Mouse (Mus musculus): ENCODE data around the gene Grn. TPM values are rescaled to one million over a fixed set of nuclear protein-coding genes. Genes with fewer than 3 reads are reported as not detected.
A peak's percentile ranks its signal among the peaks of the same experiment; 100 is the strongest.

Gene Grn
- total RNA-seq, 2 experiments from 2014 or later, result 81.6 to 93.6 TPM

- no peak for DNase-seq
Observed at GRCm38 (mm10) chr11:102424666-102425065, 5.4 kb upstream of the Grn start.

- no peak for DNase-seq
Observed at GRCm38 (mm10) chr11:102425555-102426316, 4.4 kb upstream of the Grn start.

- DNase-seq, result no peak
Observed at GRCm38 (mm10) chr11:102428981-102429540, 1.1 kb upstream of the Grn start.

- no peak for DNase-seq
Observed at GRCm38 (mm10) chr11:102429551-102429950, 564 bp upstream of the Grn start.

- peak; percentile 74 for DNase-seq
Observed at GRCm38 (mm10) chr11:102431018-102431645, 1.0 kb downstream of the Grn start.

GRCm38 (mm10) chr11:102431728-102432114, 1.6 kb downstream of the Grn start:
- no peak for DNase-seq

- peak; percentile 22 for DNase-seq
Observed at GRCm38 (mm10) chr11:102432115-102432843, 2.2 kb downstream of the Grn start.

- DNase-seq, result peak; percentile 70
Observed at GRCm38 (mm10) chr11:102432896-102433295, 2.8 kb downstream of the Grn start.

GRCm38 (mm10) chr11:102433866-102434265, 3.8 kb downstream of the Grn start:
- DNase-seq, result no peak

GRCm38 (mm10) chr11:102434406-102434805, 4.3 kb downstream of the Grn start:
- DNase-seq, result peak; percentile 90

- DNase-seq, result peak; percentile 14
Observed at GRCm38 (mm10) chr11:102434816-102435705, 4.9 kb downstream of the Grn start.

- DNase-seq, result peak; percentile 36
Observed at GRCm38 (mm10) chr11:102435754-102436470, 5.8 kb downstream of the Grn start.

GRCm38 (mm10) chr11:102436471-102436790, 6.3 kb downstream of the Grn start:
- DNase-seq, result no peak

- peak; percentile 81 for DNase-seq
Observed at GRCm38 (mm10) chr11:102437120-102438061, 7.3 kb downstream of the Grn start.

GRCm38 (mm10) chr11:102438212-102439092, 8.3 kb downstream of the Grn start:
- peak; percentile 94 for DNase-seq

- no peak for DNase-seq
Observed at GRCm38 (mm10) chr11:102439093-102440082, 9.3 kb downstream of the Grn start.

- DNase-seq, result no peak
Observed at GRCm38 (mm10) chr11:102440255-102440654, 10.1 kb downstream of the Grn start.

GRCm38 (mm10) chr11:102441434-102441833, 11.3 kb downstream of the Grn start:
- DNase-seq, result no peak
